Mouse (Mus musculus) lung, postnatal 0 days (tissue): ENCODE results near the gene Ms4a6c.
"Not testable (repeated sequence)": the region's sequence is repeated elsewhere in the genome, so short reads cannot be mapped to it uniquely, and the experiment has no call there.

Source experiments
- CTCF ChIP-seq: IDR thresholded peaks from 2 replicates; pipeline ENCODE4 v1.5.1; 2016; ENCODE audit warnings: antibody characterized with exemption, mild to moderate bottlenecking
- EP300 ChIP-seq: IDR thresholded peaks from 2 replicates; pipeline ENCODE4 v1.6.1; 2016; ENCODE audit warnings: antibody characterized with exemption, mild to moderate bottlenecking, control low read depth

DNA sequence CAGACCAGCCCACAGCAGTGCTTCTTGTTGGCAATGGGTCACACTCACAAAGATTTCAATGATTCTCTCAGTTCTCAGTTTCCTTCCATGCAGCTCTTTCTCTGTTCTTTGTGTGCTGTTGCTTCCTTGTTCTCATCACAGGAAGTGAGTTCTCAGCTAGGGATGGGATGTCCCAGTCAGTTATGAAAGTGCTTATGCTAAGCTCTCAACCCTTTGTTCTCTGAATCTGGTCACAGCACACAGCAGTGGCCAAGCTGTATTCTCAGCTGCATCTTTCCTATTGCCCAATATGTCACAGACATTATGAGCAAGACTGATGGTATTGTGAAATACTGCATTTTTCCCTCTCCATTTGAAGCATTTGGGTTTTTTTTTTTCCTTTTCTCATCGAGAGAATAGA, 4.4 kb upstream of the Ms4a6c start:
- 0 out of 2 replicates have a peak, but pooled peaks have one; percentile 10 for TF ChIP-seq EP300
- TF ChIP-seq CTCF, result not testable (repeated sequence)
